Comparison of ENCODE assay signal across 8 mouse cellular contexts in genomic region chr7:25687811-25688401, GRCm38 (mm10). TPM values are rescaled to one million over a fixed set of nuclear protein-coding genes. Genes with fewer than 3 reads are reported as not detected.
DNase-seq lines count a peak whose midpoint lies in the region; ATAC-seq and TF ChIP-seq lines count a peak whose summit lies in the region.

No protein-coding gene starts in this region.

- no peak; the same call in 1 of the 2 replicates for ATAC-seq in embryonic facial prominence, embryonic 11.5 days (replicated peaks; ENCODE audit: insufficient number of reproducible peaks, low FRiP score, low TSS enrichment, low read depth)
- no peak for ATAC-seq in heart, postnatal 0 days (ENCODE audit: insufficient read depth, low read depth)
- ATAC-seq in limb, embryonic 11.5 days (ENCODE audit: insufficient number of reproducible peaks, low FRiP score, low TSS enrichment, low read depth), result no peak
- no peak for ATAC-seq in midbrain, embryonic 14.5 days (ENCODE audit: low FRiP score, low TSS enrichment)
- ATAC-seq in megakaryocyte progenitor cell, adult 5-6 weeks (replicated peaks; ENCODE audit: poor library complexity), result no peak; the same call in 1 of the 2 replicates

- H3K4me1 ChIP-seq in embryonic facial prominence, embryonic 11.5 days (ENCODE audit: control insufficient read depth, insufficient read depth, low read length), result peaks cover 10% of the 10 kb centered on the region
- H3K4me1 ChIP-seq in heart, postnatal 0 days (ENCODE audit: control insufficient read depth, insufficient read depth), result peaks cover 4% of the 10 kb centered on the region; the same call in 1 of the 2 replicates
- peaks cover 11% of the 10 kb centered on the region; the same call in 1 of the 2 replicates for H3K4me1 ChIP-seq in limb, embryonic 11.5 days (ENCODE audit: control insufficient read depth, insufficient read depth, low read length)
- H3K4me1 ChIP-seq in midbrain, embryonic 14.5 days (ENCODE audit: control insufficient read depth, insufficient read depth, low read length), result peaks cover 33% of the 10 kb centered on the region

- 1% methylated on average over 46 of the region's 47 CpGs for WGBS in embryonic facial prominence, embryonic 11.5 days
- WGBS in heart, postnatal 0 days, result under 1% methylated on average over 47 of the region's 47 CpGs
- under 1% methylated on average over 47 of the region's 47 CpGs for WGBS in limb, embryonic 11.5 days
- under 1% methylated on average over 47 of the region's 47 CpGs for WGBS in midbrain, embryonic 14.5 days

- H3K9me3 ChIP-seq in embryonic facial prominence, embryonic 11.5 days (replicated peaks; ENCODE audit: control insufficient read depth, low read length), result no peaks in the 10 kb centered on the region
- H3K9me3 ChIP-seq in heart, postnatal 0 days (replicated peaks; ENCODE audit: control insufficient read depth, low read length), result no peaks in the 10 kb centered on the region
- no peaks in the 10 kb centered on the region for H3K9me3 ChIP-seq in limb, embryonic 11.5 days (ENCODE audit: control insufficient read depth, low read length)
- no peaks in the 10 kb centered on the region for H3K9me3 ChIP-seq in midbrain, embryonic 14.5 days (ENCODE audit: control insufficient read depth, low read length)

- H3K27me3 ChIP-seq in embryonic facial prominence, embryonic 11.5 days (ENCODE audit: control insufficient read depth, insufficient read depth, low read length), result peaks cover 33% of the 10 kb centered on the region
- no peaks in the 10 kb centered on the region for H3K27me3 ChIP-seq in heart, postnatal 0 days (ENCODE audit: control insufficient read depth, insufficient read depth, low read length)
- peaks cover 45% of the 10 kb centered on the region for H3K27me3 ChIP-seq in limb, embryonic 11.5 days (ENCODE audit: control insufficient read depth, insufficient read depth, low read length)
- peaks cover 54% of the 10 kb centered on the region for H3K27me3 ChIP-seq in midbrain, embryonic 14.5 days (ENCODE audit: control insufficient read depth, insufficient read depth, low read length)

- H3K4me2 ChIP-seq in embryonic facial prominence, embryonic 11.5 days (ENCODE audit: low read depth, low read length), result peak overlapping the region; percentile 90
- peak overlapping the region; percentile 79 for H3K4me2 ChIP-seq in heart, postnatal 0 days (ENCODE audit: low read depth, low read length)
- peak overlapping the region; percentile 86 for H3K4me2 ChIP-seq in limb, embryonic 11.5 days (ENCODE audit: low read depth, severe bottlenecking)
- peak overlapping the region; percentile 54 for H3K4me2 ChIP-seq in midbrain, embryonic 14.5 days (ENCODE audit: low read length)

- no peak overlapping the region for H3K27ac ChIP-seq in embryonic facial prominence, embryonic 11.5 days (replicated peaks; ENCODE audit: low read depth, low read length)
- H3K27ac ChIP-seq in heart, postnatal 0 days (ENCODE audit: low read depth), result peak overlapping the region; percentile 87
- H3K27ac ChIP-seq in limb, embryonic 11.5 days (replicated peaks; ENCODE audit: low read depth, low read length), result no peak overlapping the region
- no peak overlapping the region for H3K27ac ChIP-seq in midbrain, embryonic 14.5 days (replicated peaks; ENCODE audit: low read depth, low read length)

- DNase-seq in kidney, adult 18-20 months, result peak; percentile 60
- no peak for DNase-seq in kidney, adult 11 months
- DNase-seq in embryonic facial prominence, embryonic 11.5 days (ENCODE audit: low spot score), result peak; percentile 20
- peak; percentile 41 for DNase-seq in heart, postnatal 0 days (ENCODE audit: low spot score)
- DNase-seq in limb, embryonic 11.5 days (ENCODE audit: low spot score), result peak; percentile 60
- no peak for DNase-seq in midbrain, embryonic 14.5 days
- DNase-seq in testis, postnatal 10 days (ENCODE audit: low spot score), result peak; percentile 80

- TF ChIP-seq EP300 in heart, postnatal 0 days (IDR thresholded peaks at IDR 0.05; ENCODE audit: low read depth), result no peak

- TF ChIP-seq CTCF in heart, postnatal 0 days (IDR thresholded peaks at IDR 0.05; ENCODE audit: low read depth), result peak; percentile 15

- H3K36me3 ChIP-seq in embryonic facial prominence, embryonic 11.5 days (replicated peaks; ENCODE audit: control insufficient read depth, insufficient read depth, low read depth, low read length), result no peaks in the 10 kb centered on the region
- H3K36me3 ChIP-seq in heart, postnatal 0 days (replicated peaks; ENCODE audit: control insufficient read depth, insufficient read depth, low read length), result no peaks in the 10 kb centered on the region
- no peaks in the 10 kb centered on the region for H3K36me3 ChIP-seq in limb, embryonic 11.5 days (ENCODE audit: control insufficient read depth, insufficient read depth, low read length)
- H3K36me3 ChIP-seq in midbrain, embryonic 14.5 days (ENCODE audit: control insufficient read depth, insufficient read depth, low read length), result no peaks in the 10 kb centered on the region

- H3K9ac ChIP-seq in embryonic facial prominence, embryonic 11.5 days (replicated peaks; ENCODE audit: low read length), result peak overlapping the region; percentile 18; the same call in 1 of the 2 replicates
- peak overlapping the region; percentile 71 for H3K9ac ChIP-seq in heart, postnatal 0 days (replicated peaks; ENCODE audit: low read depth, low read length)
- H3K9ac ChIP-seq in limb, embryonic 11.5 days (ENCODE audit: low read length), result peak overlapping the region; percentile 2; the same call in 1 of the 2 replicates
- H3K9ac ChIP-seq in midbrain, embryonic 14.5 days (replicated peaks; ENCODE audit: low read length), result 0 out of 2 replicates have a peak overlapping the region, but pooled peaks have one; percentile 23

- H3K4me3 ChIP-seq in embryonic facial prominence, embryonic 11.5 days (ENCODE audit: low read depth, low read length), result peak overlapping the region; percentile 55
- peak overlapping the region; percentile 84 for H3K4me3 ChIP-seq in heart, postnatal 0 days (ENCODE audit: low read depth, low read length)
- peak overlapping the region; percentile 46 for H3K4me3 ChIP-seq in limb, embryonic 11.5 days (ENCODE audit: low read depth, low read length)
- H3K4me3 ChIP-seq in midbrain, embryonic 14.5 days (replicated peaks; ENCODE audit: low read depth, low read length), result peak overlapping the region; percentile 30

RNA-seq across cellular contexts. Expression of gene Tgfb1, which starts 1.1 kb away (rescaled TPM):
- 1.1 and 1.5 TPM in 2 replicates for polyA plus RNA-seq in embryonic facial prominence, embryonic 11.5 days (2014; fragmentation: Nextera tagmentation; extraction: Ambion mirVana)
- 10.4 and 10.7 TPM in 2 replicates for total RNA-seq in heart, postnatal 0 days (2014; rRNA removed; ENCODE audit: low replicate concordance)
- 2.6 TPM in 2 replicates for polyA plus RNA-seq in heart, postnatal 0 days (2015; fragmentation: Nextera tagmentation; extraction: Ambion mirVana)
- 1.6 and 1.9 TPM in 2 replicates for polyA plus RNA-seq in limb, embryonic 11.5 days (2014; fragmentation: Nextera tagmentation; extraction: Ambion mirVana)
- polyA plus RNA-seq in midbrain, embryonic 14.5 days (2014; fragmentation: Nextera tagmentation; extraction: Ambion mirVana), result 0.67 and 1.1 TPM in 2 replicates
- total RNA-seq in megakaryocyte progenitor cell, adult 5-6 weeks (2015), result 237 and 286 TPM in 2 replicates
- 35.7 and 35.8 TPM in 2 replicates for total RNA-seq in megakaryocyte progenitor cell, adult 5-6 weeks (2017)

RNA-seq across cellular contexts. Expression of gene B9d2, which starts 7.3 kb away (rescaled TPM):
- polyA plus RNA-seq in embryonic facial prominence, embryonic 11.5 days (2014; fragmentation: Nextera tagmentation; extraction: Ambion mirVana), result 29.4 and 29.7 TPM in 2 replicates
- 5.0 and 11.4 TPM in 2 replicates for total RNA-seq in heart, postnatal 0 days (2014; rRNA removed; ENCODE audit: low replicate concordance)
- polyA plus RNA-seq in heart, postnatal 0 days (2015; fragmentation: Nextera tagmentation; extraction: Ambion mirVana), result 26.5 and 26.7 TPM in 2 replicates
- polyA plus RNA-seq in limb, embryonic 11.5 days (2014; fragmentation: Nextera tagmentation; extraction: Ambion mirVana), result 30.7 and 31.7 TPM in 2 replicates
- polyA plus RNA-seq in midbrain, embryonic 14.5 days (2014; fragmentation: Nextera tagmentation; extraction: Ambion mirVana), result 44.3 and 47.9 TPM in 2 replicates
- 34.4 and 38.7 TPM in 2 replicates for total RNA-seq in megakaryocyte progenitor cell, adult 5-6 weeks (2015)
- 38.2 and 39.8 TPM in 2 replicates for total RNA-seq in megakaryocyte progenitor cell, adult 5-6 weeks (2017)

RNA-seq across cellular contexts. Expression of gene Tmem91, which starts 12.9 kb away (rescaled TPM):
- 0.70 and 1.0 TPM in 2 replicates for polyA plus RNA-seq in embryonic facial prominence, embryonic 11.5 days (2014; fragmentation: Nextera tagmentation; extraction: Ambion mirVana)
- total RNA-seq in heart, postnatal 0 days (2014; rRNA removed; ENCODE audit: low replicate concordance), result not detected in 2 replicates
- 0.77 and 1.2 TPM in 2 replicates for polyA plus RNA-seq in heart, postnatal 0 days (2015; fragmentation: Nextera tagmentation; extraction: Ambion mirVana)
- polyA plus RNA-seq in limb, embryonic 11.5 days (2014; fragmentation: Nextera tagmentation; extraction: Ambion mirVana), result 1.7 and 2.2 TPM in 2 replicates
- polyA plus RNA-seq in midbrain, embryonic 14.5 days (2014; fragmentation: Nextera tagmentation; extraction: Ambion mirVana), result 32.8 and 46.5 TPM in 2 replicates
- 0.69 and 1.0 TPM in 2 replicates for total RNA-seq in megakaryocyte progenitor cell, adult 5-6 weeks (2015)
- not detected in 2 replicates for total RNA-seq in megakaryocyte progenitor cell, adult 5-6 weeks (2017)

RNA-seq across cellular contexts. Expression of gene Exosc5, which starts 28.9 kb away (rescaled TPM):
- polyA plus RNA-seq in embryonic facial prominence, embryonic 11.5 days (2014; fragmentation: Nextera tagmentation; extraction: Ambion mirVana), result 63.1 and 69.5 TPM in 2 replicates
- total RNA-seq in heart, postnatal 0 days (2014; rRNA removed; ENCODE audit: low replicate concordance), result 20.1 and 20.3 TPM in 2 replicates
- polyA plus RNA-seq in heart, postnatal 0 days (2015; fragmentation: Nextera tagmentation; extraction: Ambion mirVana), result 27.7 and 28.2 TPM in 2 replicates
- 70.0 and 73.8 TPM in 2 replicates for polyA plus RNA-seq in limb, embryonic 11.5 days (2014; fragmentation: Nextera tagmentation; extraction: Ambion mirVana)
- polyA plus RNA-seq in midbrain, embryonic 14.5 days (2014; fragmentation: Nextera tagmentation; extraction: Ambion mirVana), result 38.3 and 41.3 TPM in 2 replicates
- total RNA-seq in megakaryocyte progenitor cell, adult 5-6 weeks (2015), result 80.7 and 84.9 TPM in 2 replicates
- 55.6 and 71.8 TPM in 2 replicates for total RNA-seq in megakaryocyte progenitor cell, adult 5-6 weeks (2017)

RNA-seq across cellular contexts. Expression of gene Bckdha, which starts 29.1 kb away (rescaled TPM):
- polyA plus RNA-seq in embryonic facial prominence, embryonic 11.5 days (2014; fragmentation: Nextera tagmentation; extraction: Ambion mirVana), result 45.1 and 55.4 TPM in 2 replicates
- total RNA-seq in heart, postnatal 0 days (2014; rRNA removed; ENCODE audit: low replicate concordance), result 146 and 154 TPM in 2 replicates
- polyA plus RNA-seq in heart, postnatal 0 days (2015; fragmentation: Nextera tagmentation; extraction: Ambion mirVana), result 89.5 and 100 TPM in 2 replicates
- polyA plus RNA-seq in limb, embryonic 11.5 days (2014; fragmentation: Nextera tagmentation; extraction: Ambion mirVana), result 49.3 and 54.7 TPM in 2 replicates
- polyA plus RNA-seq in midbrain, embryonic 14.5 days (2014; fragmentation: Nextera tagmentation; extraction: Ambion mirVana), result 40.6 and 46.3 TPM in 2 replicates
- 37.6 and 46.7 TPM in 2 replicates for total RNA-seq in megakaryocyte progenitor cell, adult 5-6 weeks (2015)
- total RNA-seq in megakaryocyte progenitor cell, adult 5-6 weeks (2017), result 48.6 and 52.0 TPM in 2 replicates

Comparison
In these comparisons a context has a peak if more than half of its experiments do, and no peak if none do; other contexts are left out.
1. DNase-seq: peak in kidney, adult 18-20 months (single experiment), embryonic facial prominence, embryonic 11.5 days (single experiment), heart, postnatal 0 days (single experiment), limb, embryonic 11.5 days (single experiment) and testis, postnatal 10 days (single experiment); none in kidney, adult 11 months (single experiment) and midbrain, embryonic 14.5 days (single experiment).
2. H3K4me3 ChIP-seq: peak in every context shown above with its lines; median percentile 84 in heart, postnatal 0 days; 55 in embryonic facial prominence, embryonic 11.5 days; 46 in limb, embryonic 11.5 days; 30 in midbrain, embryonic 14.5 days.
3. H3K9ac ChIP-seq: peak in every context shown above with its lines; median percentile 71 in heart, postnatal 0 days; 23 in midbrain, embryonic 14.5 days; 18 in embryonic facial prominence, embryonic 11.5 days; 2 in limb, embryonic 11.5 days.
4. RNA of gene Tmem91, which starts 12.9 kb away (polyA plus RNA-seq): 32.8 to 46.5 TPM in midbrain, embryonic 14.5 days; 1.7 to 2.2 TPM in limb, embryonic 11.5 days, 0.77 to 1.2 TPM in heart, postnatal 0 days and 0.70 to 1.0 TPM in embryonic facial prominence, embryonic 11.5 days; every median in the first group is over 10 times any median in the second.
5. Peak in every context shown above with its lines, with median percentiles within 50 percentile points of each other: H3K4me2 ChIP-seq.